Mouse (Mus musculus) layer of hippocampus, adult 2 months (tissue): Measurements from ENCODE around the gene Cd48. TPM values are rescaled to one million over a fixed set of nuclear protein-coding genes. Genes with fewer than 3 reads are reported as not detected.
A peak's percentile ranks its signal among the peaks of the same experiment; 100 is the strongest.

Experiments
- DNase-seq, 2 experiments: peaks; one replicate each; pipeline ENCODE4 v3.0.0; 2022; ENCODE audit warnings: low spot score in 2 of 2
- H3K27ac ChIP-seq: fragments of 200-600 bp; 2 replicates; pipeline ENCODE4 v1.8.1; 2022
- H3K4me3 ChIP-seq: fragments of 200-600 bp; 2 replicates; pipeline ENCODE4 v1.8.1; 2022; ENCODE audit warnings: mild to moderate bottlenecking
- CTCF ChIP-seq: fragments of 200-600 bp; conservative IDR thresholded peaks from 2 replicates; pipeline ENCODE4 v1.8.1; 2022; ENCODE audit warnings: antibody characterized with exemption, mild to moderate bottlenecking, moderate library complexity
- microRNA-seq, 2 experiments: library from miRNA; unstranded; fragments of <30 nt; microRNA quantifications; one replicate each; pipeline ENCODE4 v1.2.0; 2021
- total RNA-seq, 2 experiments: library from RNA; stranded (reverse); gene quantifications; 2 replicates each; pipeline ENCODE4 v1.2.3; 2021

The Cd48 gene
- total RNA-seq, 2 experiments from 2014 or later = not detected

- TF ChIP-seq CTCF = peak; percentile 55
- Histone ChIP-seq H3K4me3 (no peak overlapping the region), H3K27ac (no peak overlapping the region)
- no peak for DNase-seq
These were observed 49.4 kb downstream of the Cd48 start for GRCm38 (mm10) chr1:171731195-171731594.

- no peak for DNase-seq
These were observed 53.1 kb downstream of the Cd48 start for GRCm38 (mm10) chr1:171734898-171735297.

GRCm38 (mm10) chr1:171748127-171748969 is 66.5 kb downstream of the Cd48 start:
- no peak for DNase-seq
- no peak overlapping the region for H3K27ac ChIP-seq
- TF ChIP-seq CTCF = no peak
- H3K4me3 ChIP-seq = no peak overlapping the region

More at GRCm38 (mm10) chr1:171734898-171735297, 53.1 kb downstream of the Cd48 start:
- no peak overlapping the region for H3K27ac ChIP-seq
- TF ChIP-seq CTCF = no peak
- H3K4me3 ChIP-seq = no peak overlapping the region

Small RNA genes lying within 50 kb of the gene (microRNA-seq; reads per million reads assigned to microRNA genes)
- 0 reads per million in 2 experiments for gene Mir7683

Other genes starting within 250 kb of the Cd48 start
- 1 to 10 TPM; 5.7 to 6.9 TPM for gene F11r, start 244.5 kb upstream of the Cd48 start, total RNA-seq
- gene Alyref2, start 178.5 kb upstream of the Cd48 start, total RNA-seq = 1 to 10 TPM; 6.2 to 7.2 TPM
- not detected for gene Itln1, start 146.7 kb upstream of the Cd48 start, total RNA-seq
- gene Cd244a, start 122.8 kb upstream of the Cd48 start, total RNA-seq = not detected
- gene Ly9, start 74.6 kb upstream of the Cd48 start, total RNA-seq = not detected
- not detected for gene Slamf7, start 29.0 kb upstream of the Cd48 start, total RNA-seq
- under 1 TPM; 0.10 TPM for gene Slamf1, start 85.1 kb downstream of the Cd48 start, total RNA-seq
- gene Cd84, start 157.7 kb downstream of the Cd48 start, total RNA-seq = 1 to 10 TPM; 1.9 to 2.1 TPM
- gene Gm10521, start 213.7 kb downstream of the Cd48 start, total RNA-seq = under 1 TPM; 0.12 to 0.18 TPM
- gene Slamf6, start 235.5 kb downstream of the Cd48 start, total RNA-seq = not detected